Mouse (Mus musculus): ENCODE measurements at regions not wholly inside any gene's neighbourhood (a gene's known extent, or its start where the extent isn't known, plus 50 kb on each side); places are given as distances from the start of the nearest gene placed in this dataset.
A peak's percentile ranks its signal among the peaks of the same experiment; 100 is the strongest.

DNA sequence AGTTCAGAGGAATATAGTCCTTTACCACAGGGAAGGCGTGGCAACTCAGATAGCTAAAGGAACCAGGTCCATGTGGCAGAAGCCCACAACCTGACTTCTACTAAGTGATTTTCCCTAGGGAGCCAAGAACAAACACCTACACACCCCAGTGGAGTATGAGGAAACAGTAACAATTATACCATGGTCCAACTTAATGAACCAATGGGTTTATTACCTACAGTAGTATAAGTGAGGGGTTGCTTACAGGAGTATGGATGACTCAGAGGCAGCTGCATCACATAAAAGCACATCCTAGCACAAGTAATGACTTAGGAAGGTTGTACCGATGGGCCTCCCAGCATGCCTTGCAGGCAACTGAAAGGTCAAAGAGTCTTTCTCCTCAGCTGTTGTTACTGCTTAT, 98.7 kb upstream of the Cul1 start:
- DNase-seq (ENCODE audit: low spot score in 2 of 2): no peak

DNA sequence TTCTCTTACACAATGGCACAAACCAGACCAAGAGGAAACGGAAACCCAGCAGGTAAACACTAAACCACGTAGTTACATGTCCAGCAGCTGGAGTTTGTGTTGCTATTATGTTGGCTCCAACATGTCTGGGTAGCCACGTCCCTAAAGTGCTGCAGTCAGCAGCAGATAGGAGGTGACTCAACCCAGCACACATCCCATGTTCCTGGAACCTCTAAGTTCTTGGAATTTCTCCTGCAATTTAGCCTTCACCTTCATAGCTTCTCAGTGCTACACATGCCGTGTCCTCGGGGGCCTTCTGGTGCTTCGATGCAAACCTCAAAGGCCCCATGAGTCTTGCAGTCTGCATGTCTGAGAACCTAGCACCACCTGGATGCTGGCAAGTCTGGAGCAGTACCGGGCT, 97.7 kb upstream of the Cul1 start:
- DNase-seq (ENCODE audit: low spot score in 2 of 2): no peak

DNA sequence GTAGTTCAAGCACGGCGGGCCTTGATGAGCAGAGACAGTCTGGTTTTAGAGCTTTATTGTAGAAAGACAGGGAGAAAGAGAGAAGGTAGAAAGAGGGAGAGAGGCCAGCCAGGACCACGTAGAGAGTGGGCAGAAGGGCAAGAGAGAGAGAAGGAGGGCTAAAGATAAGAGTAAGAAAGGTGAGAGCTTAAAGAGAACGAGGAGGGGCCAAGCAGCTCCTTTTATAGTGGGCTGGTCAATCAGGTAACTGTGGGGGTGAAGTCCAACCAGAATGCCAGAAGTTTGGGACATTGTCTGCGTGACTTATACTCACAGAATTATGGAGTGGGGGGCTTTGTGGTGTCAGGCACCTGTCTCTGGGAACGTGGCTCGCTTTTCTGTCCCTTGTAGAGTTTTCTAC, 96.7 kb upstream of the Cul1 start:
- DNase-seq (ENCODE audit: low spot score in 2 of 2): no peak

DNA sequence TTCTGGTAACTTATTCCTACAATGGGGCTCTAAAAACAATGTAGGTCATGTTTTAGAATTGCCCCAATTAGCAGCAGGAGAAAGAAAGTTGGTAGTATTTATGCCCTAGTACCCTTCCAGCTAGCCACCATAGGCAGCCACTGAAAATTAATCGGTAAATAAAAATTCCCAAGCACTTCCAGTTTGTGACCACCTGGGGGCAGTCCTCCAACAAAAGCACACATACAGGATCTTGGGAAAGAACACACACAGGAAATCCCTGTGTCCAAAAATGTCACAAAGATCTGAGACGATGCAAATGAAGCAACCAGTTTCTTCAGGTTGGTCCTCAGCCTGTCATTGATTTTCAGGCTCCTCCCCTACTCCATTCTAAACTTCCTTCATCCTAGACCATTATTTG, 94.5 kb upstream of the Cul1 start:
- DNase-seq (ENCODE audit: low spot score in 2 of 2): peak; percentile 16 to 74

DNA sequence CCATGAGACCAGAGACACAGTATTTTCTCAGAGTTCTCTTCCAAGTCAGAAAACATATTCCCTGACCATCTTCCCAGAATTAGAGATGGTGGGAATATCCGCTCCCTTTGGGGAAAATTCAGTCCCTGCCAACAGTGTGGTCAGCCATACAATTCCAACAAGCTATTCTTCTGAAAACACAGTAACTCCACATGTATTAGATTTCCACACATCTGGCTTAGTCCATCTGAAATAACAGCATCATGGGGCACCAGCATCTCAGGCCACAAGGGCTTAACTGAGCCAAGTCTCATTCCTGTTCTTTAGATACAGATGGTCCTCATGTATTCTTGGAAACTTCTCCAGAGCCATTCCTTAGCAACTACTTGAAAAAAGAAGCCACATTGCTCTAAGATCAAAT, 89.2 kb upstream of the Cul1 start:
- DNase-seq (ENCODE audit: low spot score in 2 of 2): no peak

DNA sequence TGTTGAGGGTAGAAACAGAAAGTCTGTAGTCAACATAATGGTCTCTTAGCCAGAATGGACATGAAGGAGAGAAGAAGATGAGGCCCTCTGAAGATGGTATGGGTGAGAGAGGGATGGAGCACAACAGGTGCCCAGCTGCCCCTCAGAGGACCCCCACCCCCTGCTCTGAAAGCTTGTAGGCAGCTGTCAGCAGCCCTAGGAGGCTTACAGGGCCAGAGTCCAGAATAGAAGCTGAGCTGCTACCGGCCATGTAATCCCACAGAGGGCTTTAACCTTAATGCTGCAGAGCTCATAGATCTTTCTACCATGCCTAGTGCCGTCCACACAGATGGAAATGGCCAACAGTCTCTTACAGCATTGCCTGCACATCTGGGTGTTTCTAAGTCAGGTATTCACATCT, 88.6 kb upstream of the Cul1 start:
- DNase-seq (ENCODE audit: low spot score in 2 of 2): no peak

DNA sequence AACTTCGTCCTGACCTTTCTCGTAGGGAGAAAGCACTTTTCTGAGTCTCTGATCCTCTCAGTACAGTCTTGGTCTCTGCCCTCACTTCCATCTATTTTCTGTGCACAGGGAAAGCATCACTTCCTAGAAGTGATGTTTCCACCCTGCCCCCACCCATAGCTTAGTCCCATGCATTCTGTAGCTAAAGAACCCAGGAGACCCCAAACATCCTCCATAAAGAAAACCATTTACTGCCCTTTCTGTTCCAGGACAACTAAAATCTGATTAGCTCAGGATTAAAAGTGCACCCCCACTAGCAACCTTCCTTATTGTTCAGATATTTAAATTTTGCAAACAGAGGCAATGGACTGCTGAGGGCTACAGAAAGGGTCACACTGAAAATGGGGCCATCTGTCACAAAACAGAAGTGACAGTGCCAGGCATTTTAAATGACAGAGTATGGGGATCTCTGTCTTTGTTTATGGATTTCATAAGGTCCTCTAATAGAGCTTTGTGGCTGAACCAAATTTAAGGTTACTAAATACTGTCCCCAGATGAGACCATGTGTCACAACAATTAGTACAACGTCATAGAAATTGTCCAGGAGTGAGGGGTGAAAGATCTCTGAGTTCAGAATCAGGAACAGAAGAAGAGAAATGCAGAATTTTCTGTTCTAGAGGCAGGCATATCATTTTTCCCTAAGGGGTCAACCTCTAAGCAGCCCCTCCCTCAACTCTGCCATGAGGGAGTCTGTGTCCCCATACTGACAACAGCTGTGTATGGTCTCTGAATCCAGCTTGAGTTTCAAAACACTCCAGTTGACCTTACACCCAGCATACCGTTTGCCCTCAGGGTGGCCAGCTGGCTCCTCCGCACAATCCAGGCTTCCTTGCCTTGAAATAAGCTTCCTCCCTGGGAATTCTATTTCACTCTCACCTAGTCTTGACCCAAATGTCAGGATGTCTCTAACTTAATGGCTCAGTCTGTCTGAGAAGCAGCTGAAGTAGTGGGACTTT, 87.2 kb upstream of the Cul1 start:
- DNase-seq (ENCODE audit: low spot score in 2 of 2): no peak

DNA sequence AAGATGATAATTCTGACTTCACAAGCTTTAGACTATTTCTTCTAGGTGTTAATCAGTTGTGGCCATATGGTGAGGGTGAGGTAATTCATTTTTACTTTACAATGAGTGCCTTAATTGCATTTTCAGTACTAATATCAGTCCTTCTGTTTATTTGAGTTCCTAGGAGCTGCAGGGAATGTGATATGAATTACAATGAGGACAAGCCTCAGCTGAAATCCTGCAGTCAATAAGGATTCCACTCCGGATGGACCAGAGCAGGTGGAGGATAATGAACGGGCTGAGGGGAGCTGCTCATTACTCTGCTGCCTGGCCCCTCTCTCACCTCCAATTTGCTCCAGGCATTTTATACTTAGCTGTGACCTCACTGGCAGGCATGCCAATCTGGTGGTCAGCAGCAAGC, 85.7 kb upstream of the Cul1 start:
- DNase-seq (ENCODE audit: low spot score in 2 of 2): no peak

DNA sequence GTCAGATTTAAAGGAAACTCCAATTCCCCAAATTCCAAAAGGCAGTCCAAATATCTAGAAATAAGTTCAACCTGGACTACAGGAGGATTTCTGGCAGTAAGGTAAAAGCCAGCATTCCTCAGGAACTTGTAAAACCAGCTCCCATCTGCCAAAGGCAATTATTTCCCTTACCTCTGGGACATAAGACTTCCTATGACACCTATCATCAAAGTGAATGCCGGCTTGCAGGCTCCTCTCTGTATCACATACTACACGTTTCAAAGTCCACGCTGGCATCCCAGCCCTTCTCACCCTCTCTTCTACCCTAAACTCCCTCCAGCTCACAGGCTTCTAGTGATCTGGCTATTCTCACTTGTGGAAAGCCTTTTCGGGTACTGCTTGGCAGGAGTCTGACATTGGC, 77.5 kb upstream of the Cul1 start:
- no peak for DNase-seq (ENCODE audit: low spot score in 2 of 2)

DNA sequence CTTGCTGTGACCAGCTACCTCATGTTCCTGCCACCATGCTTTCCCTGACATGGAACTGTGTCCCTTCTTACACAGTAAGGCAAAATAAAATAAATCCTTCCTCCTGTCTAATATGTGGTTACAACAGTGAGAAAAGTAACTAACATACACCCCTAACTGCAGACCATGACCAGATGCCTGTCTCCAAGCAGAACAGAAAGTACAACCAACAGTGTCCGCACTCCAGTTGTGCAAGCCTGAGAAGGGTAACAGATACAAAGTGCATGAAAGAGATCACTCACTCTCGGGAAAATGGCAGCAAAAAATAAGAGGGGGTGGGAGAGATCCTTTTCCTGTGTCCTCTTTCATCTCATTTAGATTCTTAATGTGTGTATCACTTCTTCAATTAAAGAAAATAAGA, 71.7 kb upstream of the Cul1 start:
- no peak for DNase-seq (ENCODE audit: low spot score in 2 of 2)

DNA sequence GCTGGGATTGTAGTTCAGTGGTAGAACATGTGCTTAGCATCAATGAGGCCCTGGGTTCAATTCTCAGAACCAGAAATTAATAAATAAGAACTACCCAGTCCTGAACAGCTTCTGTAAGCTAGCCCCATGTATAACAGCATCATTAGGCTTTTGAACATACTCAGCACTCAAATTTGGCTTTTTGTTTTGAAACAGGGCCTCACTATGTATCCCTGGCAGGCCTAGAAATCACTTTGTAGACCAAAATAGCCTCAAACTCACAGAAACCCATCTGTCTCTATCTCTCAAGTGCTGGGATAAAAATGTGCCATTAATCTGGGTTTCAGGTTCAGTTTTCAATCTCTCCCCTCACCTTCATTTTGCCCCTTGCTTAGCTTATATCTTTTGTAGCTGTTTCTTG, 66.6 kb upstream of the Cul1 start:
- DNase-seq (ENCODE audit: low spot score in 2 of 2): peak in 1 of 2 experiments; percentile 36

DNA sequence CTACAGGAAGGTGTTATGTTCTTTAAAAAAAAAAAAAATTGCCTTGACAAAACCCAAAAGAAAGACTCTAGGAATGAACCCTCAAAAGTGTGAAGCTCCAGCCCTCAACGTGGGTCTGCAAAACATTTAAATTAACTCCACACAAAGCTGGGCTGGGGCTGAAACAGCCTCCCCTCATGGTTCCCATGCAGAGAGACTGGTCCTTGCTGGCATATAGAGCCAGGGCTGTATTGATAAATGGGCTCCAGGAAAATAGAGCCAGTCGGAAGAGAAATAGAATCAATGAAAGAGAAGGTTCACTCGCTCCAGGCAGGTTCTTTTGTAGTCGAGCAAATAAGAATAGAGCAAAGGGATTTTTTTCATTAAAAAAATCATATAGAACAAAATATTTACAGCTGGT, 63.3 kb upstream of the Cul1 start:
- no peak for DNase-seq (ENCODE audit: low spot score in 2 of 2)

DNA sequence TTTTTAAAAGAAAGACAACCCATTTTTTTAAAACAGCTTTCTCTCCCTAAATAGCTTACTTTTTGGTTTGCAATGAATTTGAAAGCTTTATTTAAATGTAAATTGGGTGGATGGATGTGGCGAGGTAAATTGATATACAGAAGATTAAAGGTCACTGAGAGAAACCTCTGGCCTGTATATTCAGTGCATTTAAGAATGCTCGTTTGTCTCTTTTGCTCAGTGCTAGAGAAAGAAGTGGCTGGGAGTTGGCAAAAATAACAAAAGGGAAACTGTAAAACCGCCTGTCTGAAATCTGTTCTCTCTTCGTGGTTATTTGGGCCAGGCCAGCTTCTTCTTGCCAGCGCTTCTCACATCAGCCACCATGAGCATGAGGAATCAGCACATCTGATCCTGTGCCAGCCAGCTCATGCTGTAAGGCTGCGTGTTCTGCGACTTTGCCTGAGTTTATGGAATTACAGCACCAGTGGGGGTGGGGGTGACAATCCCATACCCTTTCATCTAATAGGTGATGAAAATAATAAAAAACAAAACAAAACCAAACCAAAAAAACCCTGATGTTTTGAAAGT, 62.7 kb upstream of the Cul1 start:
- DNase-seq (ENCODE audit: low spot score in 2 of 2): peak; percentile 20 to 70

DNA sequence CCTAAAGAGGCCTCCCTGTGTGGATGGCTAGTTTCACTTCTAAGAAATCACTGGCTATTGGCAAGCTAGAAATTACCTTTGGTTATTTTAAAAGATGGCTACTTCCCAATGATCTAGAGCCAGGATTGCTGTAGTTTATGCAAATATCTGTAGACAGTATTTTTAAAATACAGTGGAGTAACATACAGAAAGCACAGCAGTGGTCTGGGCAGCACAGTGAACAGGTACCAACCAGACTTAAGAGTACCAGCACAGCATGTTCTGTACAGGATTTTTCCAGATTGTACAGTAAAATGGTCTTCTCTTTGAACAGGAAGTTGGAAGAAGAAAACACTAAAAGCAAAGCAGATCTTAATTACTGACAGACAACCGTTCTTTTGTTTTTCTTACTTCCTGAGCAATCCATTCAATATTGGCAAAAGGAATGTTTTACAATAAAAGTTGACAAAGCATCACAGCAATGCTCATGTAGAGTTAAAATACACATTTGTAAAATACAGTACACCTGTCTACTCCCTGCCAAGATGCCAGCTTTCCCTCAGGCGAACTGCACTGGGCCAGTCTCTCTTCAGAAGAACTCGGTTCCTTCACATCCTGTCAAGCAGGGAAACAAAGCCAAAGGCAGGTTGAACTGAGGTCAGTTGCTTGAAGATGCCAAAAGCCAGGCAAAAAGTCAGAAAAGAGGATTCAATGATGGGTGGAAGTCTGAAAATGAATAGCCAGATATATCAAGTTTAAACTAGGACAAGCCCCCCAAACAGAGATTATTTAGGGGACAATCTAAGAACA, 62.0 kb upstream of the Cul1 start:
- DNase-seq (ENCODE audit: low spot score in 2 of 2): no peak

DNA sequence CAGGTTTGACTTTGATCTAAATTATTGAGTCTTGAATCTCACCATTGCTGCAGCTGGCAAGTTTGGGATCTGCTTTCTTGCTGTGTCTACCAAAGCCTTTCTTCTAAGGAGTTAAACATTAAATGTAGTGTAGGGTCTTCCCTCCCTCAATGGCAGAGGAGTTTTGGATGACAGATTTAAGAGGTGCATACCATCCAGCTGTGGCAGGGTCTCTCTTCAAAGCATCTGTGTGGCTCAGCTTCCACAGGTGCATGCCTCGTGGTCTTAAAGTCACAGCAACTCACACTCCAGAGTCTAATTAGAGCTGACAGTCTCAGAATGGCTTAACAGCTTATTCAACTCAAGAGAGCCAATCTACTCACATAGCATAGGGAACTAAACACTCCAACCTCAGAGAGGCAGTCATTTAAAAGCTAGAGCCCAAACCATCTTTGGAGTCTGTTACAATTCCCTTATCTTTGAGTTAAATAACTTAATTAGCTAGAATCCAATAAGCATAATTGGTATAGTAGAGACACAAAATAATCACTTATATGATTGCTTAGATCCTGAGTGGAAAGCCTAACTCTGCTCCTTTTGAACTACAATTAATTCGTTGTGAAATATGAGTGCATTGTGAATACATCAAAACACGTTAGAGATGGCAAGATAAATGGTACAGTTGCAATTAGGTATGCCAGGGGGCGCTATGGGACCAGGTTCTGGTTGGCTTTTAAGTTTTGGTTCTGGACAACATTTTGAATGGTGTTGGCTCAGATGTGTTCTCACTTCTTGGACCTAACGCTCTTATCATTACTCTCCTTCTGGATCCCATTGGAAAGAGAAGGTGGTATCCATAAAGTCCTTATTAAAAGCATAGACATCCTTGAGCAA, 57.5 kb upstream of the Cul1 start:
- DNase-seq (ENCODE audit: low spot score in 2 of 2): peak in 1 of 2 experiments; percentile 52
